Mouse (Mus musculus) adrenal gland, postnatal 10 days (tissue): ENCODE results near the gene Nop16. TPM values are rescaled to one million over a fixed set of nuclear protein-coding genes. Genes with fewer than 3 reads are reported as not detected.

Experiments used
- DNase-seq: peaks from one replicate; pipeline ENCODE4 v3.0.0; 2021; ENCODE audit warnings: mixed read lengths
- microRNA-seq: library from miRNA; unstranded; fragments of <30 nt; microRNA quantifications from one replicate; pipeline ENCODE4 v1.2.0, GENCODE M21; 2021
- total RNA-seq, 2 experiments: library from RNA; stranded (reverse); gene quantifications; 2 replicates each; pipeline ENCODE4 v1.2.3; 2021

The Nop16 gene
- total RNA-seq, 2 experiments from 2014 or later, result 32.4 to 41.0 TPM

GRCm38 (mm10) chr13:54562562-54562961 lies 27.3 kb downstream of the Nop16 start:
- no peak for DNase-seq

GRCm38 (mm10) chr13:54560608-54561007 lies 29.3 kb downstream of the Nop16 start:
- no peak for DNase-seq

- DNase-seq, result no peak
Measured at GRCm38 (mm10) chr13:54559656-54560055, 30.2 kb downstream of the Nop16 start.

GRCm38 (mm10) chr13:54557652-54558051 lies 32.2 kb downstream of the Nop16 start:
- no peak for DNase-seq

GRCm38 (mm10) chr13:54556796-54557195 lies 33.1 kb downstream of the Nop16 start:
- DNase-seq, result peak; percentile 73

- no peak for DNase-seq
Measured at GRCm38 (mm10) chr13:54556176-54556575, 33.7 kb downstream of the Nop16 start.

- DNase-seq, result no peak
Measured at GRCm38 (mm10) chr13:54548036-54548435, 41.9 kb downstream of the Nop16 start.

Small RNAs within 50 kb of the gene (microRNA-seq; reads per million reads assigned to microRNA genes)
- not detected for gene Gm24195

Other genes starting within 250 kb of the Nop16 start
- 10 to 100 TPM; 23.2 to 36.0 TPM for gene Cplx2, start 218.7 kb downstream of the Nop16 start, total RNA-seq
- 10 to 100 TPM; 51.1 to 51.8 TPM for gene Thoc3, start 121.2 kb downstream of the Nop16 start, total RNA-seq
- gene Simc1, start 86.3 kb downstream of the Nop16 start, total RNA-seq, result 10 to 100 TPM in 1 of 2 experiments, 1 to 10 TPM in 1; 7.5 to 10.2 TPM
- gene 4833439L19Rik, start 24.7 kb downstream of the Nop16 start, total RNA-seq, result 100 to 1,000 TPM; 101 to 104 TPM
- gene Arl10, start 15.1 kb downstream of the Nop16 start, total RNA-seq, result 10 to 100 TPM; 27.1 to 31.4 TPM
- gene Higd2a, start 117 bp upstream of the Nop16 start, total RNA-seq, result 100 to 1,000 TPM; 255 to 257 TPM
- 10 to 100 TPM; 71.6 to 71.7 TPM for gene Cltb, start 21.3 kb upstream of the Nop16 start, total RNA-seq
- 10 to 100 TPM; 63.5 to 64.7 TPM for gene Faf2, start 31.7 kb upstream of the Nop16 start, total RNA-seq
- 100 to 1,000 TPM; 100 to 114 TPM for gene Rnf44, start 103.8 kb upstream of the Nop16 start, total RNA-seq
- 1 to 10 TPM in 1 of 2 experiments, under 1 TPM in 1; 0.85 to 2.1 TPM for gene Cdhr2, start 111.4 kb upstream of the Nop16 start, total RNA-seq
- gene Gprin1, start 159.8 kb upstream of the Nop16 start, total RNA-seq, result 1 to 10 TPM; 3.4 to 4.8 TPM
- gene Sncb, start 176.5 kb upstream of the Nop16 start, total RNA-seq, result 1 to 10 TPM; 1.8 to 4.2 TPM
- under 1 TPM in 1 of 2 experiments, not detected in 1; 0.12 TPM for gene Eif4e1b, start 193.9 kb upstream of the Nop16 start, total RNA-seq
- gene Tspan17, start 199.3 kb upstream of the Nop16 start, total RNA-seq, result 10 to 100 TPM; 31.8 to 36.3 TPM